Mouse (Mus musculus): ENCODE data around the gene Gm39566.

GRCm38 (mm10) chr11:69849884-69850283, 34.8 kb upstream of the Gm39566 start:
- no peak for TF ChIP-seq CTCF (IDR thresholded peaks at IDR 0.05; ENCODE audit: extremely low read depth, insufficient read length, insufficient replicate concordance, low read depth, low read length)
- TF ChIP-seq POLR2A (IDR thresholded peaks at IDR 0.05; ENCODE audit: low read depth, low read length) = no peak
